Mouse (Mus musculus): ENCODE measurements at regions not wholly inside any gene's neighbourhood (a gene's known extent, or its start where the extent isn't known, plus 50 kb on each side); places are given as distances from the start of the nearest gene placed in this dataset.

GRCm38 (mm10) chr2:34082486-34082885 lies 194.7 kb upstream of the Mvb12b start:
- TF ChIP-seq EP300 (IDR thresholded peaks at IDR 0.05; ENCODE audit: low read depth) (no peak), CTCF (IDR thresholded peaks at IDR 0.05; ENCODE audit: low read depth) (no peak)
